Mouse (Mus musculus): ENCODE data around the gene Bloc1s6. TPM values are rescaled to one million over a fixed set of nuclear protein-coding genes. Genes with fewer than 3 reads are reported as not detected.

Gene Bloc1s6
- 10 to 100 TPM; 19.0 to 20.9 TPM for total RNA-seq (2021)
- long read RNA-seq, experiment 1, transcript Bloc1s6-201 (5 exons, 3,484 nt): major isoform, 48 of 51 reads
- long read RNA-seq, experiment 1, partial matches to known transcripts: 0 of 51 reads
- long read RNA-seq, experiment 1, other reads (novel, unspliced or antisense): 1 of 51 reads
- long read RNA-seq, experiment 2, transcript Bloc1s6-201 (5 exons, 3,484 nt): major isoform, 31 of 37 reads
- long read RNA-seq, experiment 2, partial matches to known transcripts: 3 of 37 reads
- long read RNA-seq, experiment 2, other reads (novel, unspliced or antisense): 2 of 37 reads

DNA sequence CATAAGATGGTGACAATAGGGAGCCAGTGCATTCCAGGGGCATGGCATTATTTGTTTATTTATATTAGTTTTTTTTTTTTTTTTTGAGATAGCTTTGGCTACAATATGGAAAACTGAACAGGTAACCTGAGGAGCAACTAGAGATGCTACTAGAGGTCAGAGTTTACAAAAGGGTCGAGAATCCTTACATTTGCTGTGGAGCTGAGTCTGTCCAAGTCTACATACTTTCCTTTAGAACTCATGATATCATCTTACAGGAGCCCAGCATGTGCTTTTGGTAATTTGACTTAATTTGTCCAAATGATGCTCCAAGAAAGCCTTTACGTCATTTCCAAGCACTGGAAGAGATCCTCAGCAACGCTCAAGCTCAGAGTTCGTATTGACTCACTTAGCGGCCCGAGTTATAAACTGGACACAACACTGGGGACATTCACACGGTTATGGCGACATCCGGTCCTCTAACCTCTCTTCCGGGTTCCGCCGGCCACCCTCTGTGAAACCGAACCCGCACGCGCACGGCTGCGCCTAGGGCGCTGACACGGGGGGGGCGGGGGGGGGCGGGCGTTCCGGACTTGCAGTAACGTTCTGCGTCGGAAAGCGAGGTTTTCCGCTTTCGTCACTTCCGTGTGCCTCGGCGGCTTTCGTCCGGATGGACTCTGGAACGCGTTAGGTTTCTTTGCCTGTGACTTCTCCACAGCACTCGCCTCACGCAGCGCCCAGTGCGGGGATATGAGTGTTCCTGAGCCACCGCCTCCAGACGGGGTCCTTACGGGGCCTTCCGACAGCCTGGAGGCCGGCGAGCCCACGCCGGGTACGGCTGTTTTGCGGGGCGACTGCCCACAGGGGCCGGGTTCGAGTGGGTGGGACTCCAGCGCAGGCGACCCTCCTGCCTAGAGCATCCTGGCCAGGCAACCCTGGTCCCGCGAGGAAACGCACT is at the start of gene Bloc1s6:
TSS of gene Bloc1s6 (plus strand) at position 610 of the 937 bp plus-strand sequence.
- peak; percentile 85 for DNase-seq

- no peak for DNase-seq
These were observed 40.8 kb upstream of the Bloc1s6 start for GRCm38 (mm10) chr2:122697526-122697925.

- no peak for DNase-seq
These were observed 37.3 kb upstream of the Bloc1s6 start for GRCm38 (mm10) chr2:122701012-122701411.

- DNase-seq: no peak
These were observed 36.5 kb upstream of the Bloc1s6 start for GRCm38 (mm10) chr2:122701871-122702180.

GRCm38 (mm10) chr2:122702181-122703036 is 35.9 kb upstream of the Bloc1s6 start, which contains the start of gene Slc30a4:
TSS of gene Slc30a4 (minus strand) at chr2:122702663.
- peak; percentile 79 for DNase-seq

DNA sequence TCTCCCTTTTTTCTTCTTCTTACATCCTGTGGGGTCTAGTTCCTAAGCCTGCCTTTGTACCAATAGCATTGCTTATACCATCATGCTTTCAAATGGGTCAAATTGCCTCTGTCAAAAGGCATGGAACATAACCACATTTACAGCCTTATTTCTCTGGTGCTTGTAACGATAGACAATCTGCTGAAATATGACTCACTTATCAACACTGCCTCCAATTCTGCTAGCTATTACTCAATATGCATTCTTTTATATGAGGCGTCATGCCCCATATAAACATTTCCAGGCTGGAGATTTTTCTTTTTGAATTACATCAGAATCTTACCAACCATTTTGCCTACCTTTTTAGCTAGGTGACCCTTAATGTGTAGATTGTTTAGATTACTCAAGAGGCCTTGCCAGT is 33.7 kb upstream of the Bloc1s6 start:
- no peak for DNase-seq

GRCm38 (mm10) chr2:122708080-122708479 is 30.2 kb upstream of the Bloc1s6 start:
- DNase-seq: no peak

DNA sequence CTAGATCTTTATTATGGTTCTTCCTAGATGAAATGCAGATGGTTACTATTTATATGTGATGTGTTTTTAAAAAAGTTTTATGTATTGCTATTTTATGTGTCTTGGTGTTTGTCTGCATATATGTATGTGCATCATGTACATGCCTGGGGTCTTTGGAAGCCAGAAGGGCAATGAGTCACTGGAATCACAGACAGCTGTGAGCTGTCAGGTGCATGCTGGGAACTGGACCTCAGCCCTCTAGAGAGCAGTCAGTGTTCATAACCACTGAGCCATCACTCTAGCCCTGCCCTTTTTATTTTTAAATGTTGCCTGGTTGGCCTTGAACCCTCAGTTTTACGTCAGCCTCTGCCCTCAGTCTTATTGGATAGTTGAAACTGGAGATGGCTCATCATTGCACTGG is 29.1 kb upstream of the Bloc1s6 start:
- no peak for DNase-seq

GRCm38 (mm10) chr2:122711911-122712310 is 26.4 kb upstream of the Bloc1s6 start:
- DNase-seq: no peak

DNA sequence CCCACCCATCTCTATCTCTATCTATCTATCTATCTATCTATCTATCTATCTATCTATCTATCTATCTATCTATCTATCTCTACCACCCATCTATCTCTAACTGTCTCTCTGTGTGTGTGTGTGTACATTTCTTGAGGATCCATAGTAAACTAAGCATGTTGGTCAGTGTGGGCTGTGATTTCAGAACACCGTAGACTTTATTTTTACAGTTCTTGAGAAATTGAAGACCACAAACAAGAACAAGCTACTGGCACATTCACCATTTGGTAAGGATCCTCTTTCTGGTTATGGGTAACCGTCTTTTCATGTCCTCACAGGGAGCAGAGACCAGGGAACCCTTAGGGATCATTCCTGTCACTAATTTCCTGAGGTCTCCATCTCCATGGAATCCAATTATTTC is 25.5 kb upstream of the Bloc1s6 start:
- no peak for DNase-seq

- DNase-seq: no peak
These were observed 23.1 kb upstream of the Bloc1s6 start for GRCm38 (mm10) chr2:122715148-122715692.

GRCm38 (mm10) chr2:122716301-122716842 is 21.9 kb upstream of the Bloc1s6 start:
- DNase-seq: no peak

DNA sequence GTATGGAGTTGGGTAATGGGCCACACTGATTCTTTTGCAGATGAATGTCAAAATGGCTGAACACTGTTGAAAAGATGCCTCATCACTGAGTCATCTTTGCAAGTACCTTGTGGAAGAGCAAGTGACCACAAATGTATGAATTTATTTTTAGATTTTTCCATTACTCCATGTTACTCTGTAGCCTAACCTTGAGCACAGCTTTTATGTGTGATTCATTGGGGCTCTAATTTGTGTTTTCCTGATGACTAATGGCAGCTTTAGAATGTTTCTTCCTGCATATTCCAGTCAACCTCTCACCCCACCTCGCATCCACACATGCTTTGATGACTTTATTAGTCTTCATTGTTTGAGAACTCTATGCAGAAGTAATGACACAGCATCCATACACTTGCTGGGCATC is 19.1 kb upstream of the Bloc1s6 start:
- DNase-seq: no peak

DNA sequence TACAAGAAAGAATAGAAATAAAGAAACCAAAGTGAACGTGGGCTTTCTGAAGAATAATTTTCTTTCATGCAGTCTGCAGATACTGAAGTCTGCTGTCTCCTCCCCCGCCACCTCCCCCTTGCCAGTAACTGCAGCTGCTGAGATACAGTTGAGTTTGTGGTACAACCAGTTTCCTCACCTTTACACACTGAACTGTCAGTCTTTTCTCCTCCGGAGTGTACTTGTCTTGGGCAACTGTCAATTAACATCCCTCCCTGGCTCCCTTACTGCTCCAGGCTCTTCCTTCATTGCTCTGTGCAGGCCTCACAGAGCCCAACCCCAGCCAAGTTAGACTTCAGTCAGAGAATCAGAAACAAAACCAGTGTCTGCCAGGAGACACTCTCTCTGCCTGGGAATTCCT is 17.7 kb upstream of the Bloc1s6 start:
- DNase-seq: no peak

DNA sequence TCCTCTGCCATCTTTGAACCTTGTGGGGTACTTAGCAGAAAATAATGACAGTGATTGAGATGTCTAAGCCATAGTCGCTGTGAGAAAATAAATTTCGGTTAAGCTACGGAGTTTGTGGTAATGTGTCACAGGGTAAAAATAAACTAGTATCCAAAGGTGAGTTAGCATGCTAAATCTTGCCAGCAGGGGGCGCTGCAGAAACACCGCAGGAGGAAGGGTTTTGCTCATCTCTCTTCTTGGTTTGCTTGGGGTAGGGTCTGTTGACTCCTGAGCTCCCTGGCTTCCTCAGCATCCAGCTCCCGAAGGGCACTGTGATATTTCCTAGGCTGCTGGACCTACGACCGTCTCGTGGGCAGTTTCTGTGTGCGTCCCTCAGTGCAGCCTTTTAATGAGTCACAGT is 12.7 kb upstream of the Bloc1s6 start:
- peak; percentile 46 for DNase-seq

DNA sequence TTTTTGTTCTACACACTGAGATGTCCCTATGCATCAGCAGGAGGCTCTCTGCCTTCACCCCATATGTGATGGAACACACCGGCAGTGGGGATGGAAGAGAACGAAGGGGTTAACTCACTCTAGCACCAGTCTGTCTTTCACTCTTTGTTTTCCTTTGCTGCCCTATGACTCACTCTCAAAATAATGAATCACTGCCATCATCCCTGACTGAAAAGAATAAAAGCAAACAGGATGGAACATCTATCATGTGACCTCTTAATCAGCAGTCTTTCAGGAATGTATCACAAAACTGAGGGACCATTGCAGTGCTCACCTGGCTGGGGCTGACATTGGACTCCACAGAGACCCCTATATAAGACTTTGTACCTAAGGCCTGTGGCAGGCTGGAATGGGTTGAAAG is 6.8 kb upstream of the Bloc1s6 start:
- no peak for DNase-seq

GRCm38 (mm10) chr2:122739023-122739422 is 720 bp downstream of the Bloc1s6 start:
- DNase-seq: no peak

GRCm38 (mm10) chr2:122746461-122746860 is 8.2 kb downstream of the Bloc1s6 start:
- no peak for DNase-seq

GRCm38 (mm10) chr2:122753739-122754343 is 15.5 kb downstream of the Bloc1s6 start:
- peak; percentile 51 for DNase-seq

DNA sequence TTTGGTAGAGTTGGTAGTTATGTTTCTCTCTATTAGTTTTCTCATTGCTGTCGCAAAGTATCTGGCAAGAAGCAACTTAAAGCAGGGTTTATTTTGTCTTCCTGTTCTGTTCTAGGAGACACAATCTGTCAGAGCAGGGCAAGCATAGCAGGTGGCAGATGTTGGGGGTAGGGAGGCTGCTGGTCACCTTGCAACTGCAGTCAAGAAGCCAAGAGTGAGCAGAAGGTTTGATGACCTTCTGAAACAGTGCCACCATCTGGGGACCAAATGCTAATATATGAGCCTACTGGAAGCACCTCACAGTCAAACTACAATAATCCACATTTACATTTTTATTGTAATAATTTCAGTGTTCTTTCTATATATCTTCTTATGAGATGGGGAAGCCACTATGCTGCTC is 21.5 kb downstream of the Bloc1s6 start:
- no peak for DNase-seq

DNA sequence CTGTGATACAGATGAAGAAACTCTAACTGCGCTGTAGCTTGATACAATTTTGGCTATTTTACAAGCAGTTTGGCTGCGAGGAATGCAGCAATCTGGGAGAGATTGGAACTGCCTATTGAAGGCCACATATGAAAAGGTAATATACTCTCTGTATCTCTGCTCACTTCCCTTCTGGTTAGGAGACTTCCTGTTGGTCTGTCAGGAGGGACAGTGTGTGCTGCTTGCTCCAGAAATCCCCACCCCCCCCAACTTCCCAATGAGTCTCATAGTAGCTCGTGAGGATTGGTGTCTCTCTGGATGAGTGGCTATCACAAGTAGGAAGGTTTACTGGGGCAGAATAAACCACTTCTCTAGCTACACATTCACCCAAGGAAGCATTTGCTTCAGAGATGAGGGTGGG is 24.7 kb downstream of the Bloc1s6 start:
- DNase-seq: no peak

GRCm38 (mm10) chr2:122764526-122764925 is 26.2 kb downstream of the Bloc1s6 start:
- DNase-seq: no peak
